ENCODE assay signal across 8 mouse cellular contexts in genomic region chr4:95303337-95303736, GRCm38 (mm10).
DNase-seq lines count a peak whose midpoint lies in the region; ATAC-seq lines count a peak whose summit lies in the region.

No protein-coding gene starts in this region.

- DNase-seq in adrenal gland, postnatal 10 days = peak; percentile 13
- no peak for DNase-seq in adrenal gland, adult 8-10 months
- peak; percentile 43 for DNase-seq in adipocyte (ENCODE audit: low spot score)
- DNase-seq in heart, postnatal 25 days (ENCODE audit: low spot score) = peak; percentile 24
- DNase-seq in lung, postnatal 14 days = peak; percentile 54
- DNase-seq in thymus, postnatal 0 days (ENCODE audit: low spot score) = peak; percentile 39
- no peak for DNase-seq in frontal cortex, postnatal 25 days (ENCODE audit: low spot score in 2 of 2)

- no peak for ATAC-seq in erythroid progenitor cell, adult 5-6 weeks (replicated peaks; ENCODE audit: low FRiP score, poor library complexity, severe bottlenecking)

- intact Hi-C loops in heart, postnatal 25 days (cut with DNase I) = no loop called here

Comparison
In these comparisons a context has a peak if more than half of its experiments do, and no peak if none do; other contexts are left out.
1. DNase-seq: peak in adrenal gland, postnatal 10 days (single experiment), adipocyte (single experiment), heart, postnatal 25 days (single experiment), lung, postnatal 14 days (single experiment) and thymus, postnatal 0 days (single experiment); none in adrenal gland, adult 8-10 months (single experiment) and frontal cortex, postnatal 25 days (0 of 2).